Mouse (Mus musculus) 3134 (cell line): Measurements from ENCODE around the gene Defa26.
"Not testable (repeated sequence)": the region's sequence is repeated elsewhere in the genome, so short reads cannot be mapped to it uniquely, and the experiment has no call there.

Source experiments
- DNase-seq: peaks from one replicate; pipeline ENCODE4 v3.0.0-alpha.2; 2011; ENCODE audit warnings: low spot score; ENCODE audit not compliant: insufficient read length; ENCODE audit errors: extremely low read depth

The Defa26 gene

DNA sequence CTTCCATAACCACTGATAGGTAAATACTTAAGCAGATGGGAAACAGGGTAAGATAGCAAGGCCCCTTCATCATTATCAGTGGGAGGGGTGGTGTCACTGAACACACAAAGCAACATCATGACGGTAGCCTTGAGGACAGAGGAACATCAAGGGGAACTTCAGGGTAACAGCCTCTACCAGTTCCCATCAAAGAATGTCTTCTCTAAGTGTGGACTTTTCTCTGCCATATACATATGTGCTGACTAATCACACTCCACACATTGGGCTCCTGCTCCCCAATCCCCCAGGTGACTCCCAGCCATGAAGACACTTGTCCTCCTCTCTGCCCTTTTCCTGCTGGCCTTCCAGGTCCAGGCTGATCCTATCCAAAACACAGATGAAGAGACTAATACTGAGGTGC, at the start of gene Defa26:
TSS of gene Defa26 (plus strand) at position 301 of the 400 bp plus-strand sequence.
- DNase-seq = not testable (repeated sequence)

DNA sequence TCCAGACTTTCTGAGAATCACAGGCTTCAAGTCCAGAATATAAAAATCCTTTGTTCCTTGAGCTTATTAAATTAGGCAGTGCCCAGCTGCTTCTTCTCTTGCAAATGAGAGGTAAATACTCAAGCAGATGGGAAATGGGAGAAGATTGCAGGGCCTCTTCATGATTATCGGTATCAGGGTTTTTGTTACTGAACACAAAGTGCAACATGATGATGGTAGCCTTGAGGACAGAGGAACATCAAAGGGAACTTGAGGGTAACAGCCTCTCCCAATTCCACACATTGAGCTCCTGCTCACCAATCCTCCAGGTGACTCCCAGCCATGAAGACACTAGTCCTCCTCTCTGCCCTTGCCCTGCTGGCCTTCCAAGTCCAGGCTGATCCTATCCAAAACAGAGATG, 35.3 kb upstream of the Defa26 start, which contains the start of gene Defa28:
TSS of gene Defa28 (plus strand) at position 301 of the 400 bp plus-strand sequence.
- not testable (repeated sequence) for DNase-seq

DNA sequence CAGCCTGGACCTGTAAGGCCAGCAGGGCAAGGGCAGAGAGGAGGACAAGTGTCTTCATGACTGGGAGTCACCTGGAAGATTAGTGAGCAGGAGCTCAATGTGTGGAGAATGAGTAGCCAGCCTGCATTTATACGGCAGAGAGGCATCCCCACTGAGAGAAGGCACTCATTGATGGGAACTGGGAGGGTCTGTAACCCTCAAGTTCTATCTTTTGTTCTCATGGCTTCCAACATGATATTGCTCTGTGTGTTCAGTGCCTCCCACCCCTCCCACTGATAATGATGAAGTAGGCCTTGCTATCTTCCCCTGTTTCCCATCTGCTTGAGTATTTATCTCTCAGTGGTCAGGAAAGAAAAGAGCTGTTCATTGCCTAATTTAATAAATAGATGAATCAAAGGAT, 23.6 kb upstream of the Defa26 start, which contains the start of gene Gm7861:
TSS of gene Gm7861 (minus strand) at position 101 of the 400 bp plus-strand sequence.
- not testable (repeated sequence) for DNase-seq

DNA sequence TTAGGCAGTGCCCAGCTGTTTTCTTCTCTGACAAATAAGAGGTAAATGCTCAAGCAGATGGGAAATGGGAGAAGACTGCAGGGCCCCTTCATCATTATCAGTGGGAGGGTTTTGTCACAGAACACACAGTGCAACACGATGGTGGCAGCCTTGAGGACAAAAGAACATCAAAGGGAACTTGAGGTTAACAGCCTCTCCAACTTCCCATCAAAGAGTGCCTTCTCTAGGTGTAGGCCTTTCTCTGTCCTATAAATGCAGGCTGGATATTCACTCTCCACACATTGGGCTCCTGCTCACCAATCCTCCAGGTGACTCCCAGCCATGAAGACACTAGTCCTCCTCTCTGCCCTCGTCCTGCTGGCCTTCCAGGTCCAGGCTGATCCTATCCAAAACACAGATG, 37.5 kb downstream of the Defa26 start, which contains the start of gene Defa17:
TSS of gene Defa17 (plus strand) at position 301 of the 400 bp plus-strand sequence.
- not testable (repeated sequence) for DNase-seq

DNA sequence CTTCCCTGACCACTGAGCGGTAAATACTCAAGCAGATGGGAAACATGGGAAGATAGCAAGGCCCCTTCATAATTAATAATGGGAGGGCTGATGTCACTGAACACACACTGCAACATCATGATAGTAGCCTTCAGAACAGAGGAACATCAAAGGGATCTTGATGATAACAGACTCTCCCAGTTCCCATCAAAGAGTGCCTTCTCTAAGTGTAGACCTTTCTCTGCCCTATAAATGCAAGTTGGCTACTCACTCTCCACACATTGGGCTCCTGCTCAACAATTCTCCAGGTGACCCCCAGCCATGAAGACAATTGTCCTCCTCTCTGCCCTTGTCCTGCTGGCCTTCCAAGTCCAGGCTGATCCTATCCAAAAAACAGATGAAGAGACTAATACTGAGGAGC, 47.5 kb downstream of the Defa26 start, which contains the start of gene Defa34:
TSS of gene Defa34 (plus strand) at position 301 of the 400 bp plus-strand sequence.
- not testable (repeated sequence) for DNase-seq
